Mouse (Mus musculus) C2C12 (cell line): ENCODE measurements at regions not wholly inside any gene's neighbourhood (a gene's known extent, or its start where the extent isn't known, plus 50 kb on each side); places are given as distances from the start of the nearest gene placed in this dataset.

Experiments
- CTCF ChIP-seq: IDR thresholded peaks from one replicate; pipeline ENCODE4 v1.5.1; 2011; ENCODE audit not compliant: control insufficient read depth, insufficient read depth, insufficient read length
- MAX ChIP-seq: IDR thresholded peaks from one replicate; pipeline ENCODE4 v1.6.1; 2011; ENCODE audit warnings: mild to moderate bottlenecking, control low read depth
- MYOD1 ChIP-seq: IDR thresholded peaks from one replicate; pipeline ENCODE4 v1.6.1; 2011; ENCODE audit warnings: low read depth; ENCODE audit not compliant: control insufficient read depth, insufficient read length

DNA sequence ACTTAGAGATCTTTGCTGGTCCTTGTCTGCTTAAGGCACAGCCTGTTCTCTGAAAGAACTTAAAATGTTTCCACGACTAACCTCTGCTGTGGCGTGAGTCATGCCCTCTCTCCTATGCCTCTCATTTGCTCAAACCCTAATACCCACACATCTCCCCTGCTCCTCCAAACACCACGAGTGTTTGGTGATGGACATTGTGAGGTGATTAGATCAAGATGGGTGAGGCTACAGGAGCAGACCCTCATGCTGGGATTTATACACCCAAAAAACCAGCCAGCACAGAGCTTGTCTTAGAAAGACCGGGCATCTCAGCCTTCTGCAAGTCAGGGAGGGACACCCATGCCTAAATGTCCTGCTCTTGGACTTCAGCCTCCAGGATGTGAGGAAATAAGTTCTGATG is 165.5 kb upstream of the Ankrd50 start:
- no peak for TF ChIP-seq MAX
- TF ChIP-seq MYOD1: no peak
- TF ChIP-seq CTCF: no peak
